Mouse (Mus musculus) hindbrain, embryonic 12.5 days (tissue): ENCODE results near the gene Olfr1338. TPM values are rescaled to one million over a fixed set of nuclear protein-coding genes. Genes with fewer than 3 reads are reported as not detected.

Source experiments
- polyA plus RNA-seq: library from polyadenylated mRNA; unstranded; fragments of >200 nt; fragmentation: Nextera tagmentation; extraction: Ambion mirVana; gene quantifications from 2 replicates; pipeline ENCODE4 v1.2.1, GENCODE M21; 2016

The Olfr1338 gene
- polyA plus RNA-seq, 1 experiment from 2014 or later: not detected

Other genes with a start within 250 kb of the Olfr1338 start
- 0.50 and 1.2 TPM in 2 replicates for gene 2610528J11Rik, start 231.7 kb downstream of the Olfr1338 start, polyA plus RNA-seq
- 0.72 and 0.81 TPM in 2 replicates for gene Tmem125, start 214.7 kb downstream of the Olfr1338 start, polyA plus RNA-seq
- 1.7 TPM in 2 replicates for gene Cfap57, start 138.0 kb downstream of the Olfr1338 start, polyA plus RNA-seq
- 151 and 160 TPM in 2 replicates for gene Ebna1bp2, start 137.9 kb downstream of the Olfr1338 start, polyA plus RNA-seq
- not detected in 2 replicates for gene Olfr62, start 99.8 kb downstream of the Olfr1338 start, polyA plus RNA-seq
- gene Olfr1342, start 66.0 kb downstream of the Olfr1338 start, polyA plus RNA-seq: 0.09 TPM in 1 of 2 replicates, not detected in the other
- gene Olfr1341, start 55.2 kb downstream of the Olfr1338 start, polyA plus RNA-seq: not detected in 2 replicates
- gene Olfr1340, start 38.6 kb downstream of the Olfr1338 start, polyA plus RNA-seq: not detected in 2 replicates
- gene Olfr1339, start 26.6 kb downstream of the Olfr1338 start, polyA plus RNA-seq: not detected in 2 replicates
- gene Olfr1337, start 23.8 kb upstream of the Olfr1338 start, polyA plus RNA-seq: not detected in 2 replicates
- gene Olfr1335, start 51.2 kb upstream of the Olfr1338 start, polyA plus RNA-seq: not detected in 2 replicates
- gene Olfr1333, start 77.5 kb upstream of the Olfr1338 start, polyA plus RNA-seq: not detected in 2 replicates
- gene Olfr1331, start 105.9 kb upstream of the Olfr1338 start, polyA plus RNA-seq: not detected in 2 replicates
- not detected in 2 replicates for gene Olfr1330, start 129.9 kb upstream of the Olfr1338 start, polyA plus RNA-seq
- gene Olfr1329, start 158.7 kb upstream of the Olfr1338 start, polyA plus RNA-seq: not detected in 2 replicates
- not detected in 2 replicates for gene Olfr1328, start 179.9 kb upstream of the Olfr1338 start, polyA plus RNA-seq
- gene Lao1, start 202.8 kb upstream of the Olfr1338 start, polyA plus RNA-seq: not detected in 2 replicates